Mouse (Mus musculus) cerebral cortex, adult 2 months (tissue): ENCODE data around the gene Gm11007.

Experiments
- WGBS: fragments of 180-500 bp; shearing (Covaris S2); methylation state at CpG from one replicate; pipeline ENCODE4 v1.1.7; 2018; 5-methylcytosine and 5-hydroxymethylcytosine counted together

Gene Gm11007

DNA sequence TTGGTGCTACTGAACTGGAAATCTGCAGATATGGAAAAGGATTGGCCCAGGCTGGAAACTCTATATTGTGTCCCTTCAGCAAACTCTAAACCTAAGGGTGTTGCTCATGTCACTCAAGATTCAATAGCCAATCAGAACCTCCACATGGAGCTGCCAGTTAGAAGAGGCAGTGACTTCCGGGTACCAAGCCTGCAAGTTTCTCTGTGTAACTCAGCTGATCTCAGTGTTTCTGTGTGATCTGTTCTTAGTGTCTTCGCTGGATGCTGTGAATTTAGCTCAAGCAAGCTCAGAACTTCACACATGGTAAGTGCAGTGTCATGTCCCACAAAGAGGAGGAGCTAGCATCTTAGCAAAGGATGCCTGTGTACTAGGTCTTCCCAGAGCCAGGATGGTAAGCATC, at the start of gene Gm11007:
TSS of gene Gm11007 (plus strand) at position 301 of the 400 bp plus-strand sequence.
- WGBS, result no CpG with 5 or more reads among the region's 2 CpGs
